Mouse (Mus musculus): ENCODE data around the gene Coa3. TPM values are rescaled to one million over a fixed set of nuclear protein-coding genes. Genes with fewer than 3 reads are reported as not detected.
A peak's percentile ranks its signal among the peaks of the same experiment; 100 is the strongest.

Coa3 gene
- polyA plus RNA-seq, 1 experiment from 2014 or later = 197 TPM

GRCm38 (mm10) chr11:101295191-101295590 is 16.3 kb upstream of the Coa3 start:
- Histone ChIP-seq H3K36me3 (ENCODE audit: control insufficient read depth, insufficient read depth, low read length) (peaks cover 42% of the 10 kb centered on the region), H3K9me3 (ENCODE audit: control insufficient read depth, low read length) (no peaks in the 10 kb centered on the region), H3K4me1 (replicated peaks; ENCODE audit: control insufficient read depth, insufficient read depth, low read length) (peaks cover under 1% of the 10 kb centered on the region; the same call in 1 of the 2 replicates), H3K27me3 (replicated peaks; ENCODE audit: control insufficient read depth, insufficient read depth, low read length) (no peaks in the 10 kb centered on the region), H3K9ac (ENCODE audit: low read depth, low read length) (no peak overlapping the region), H3K27ac (ENCODE audit: low read depth, low read length) (no peak overlapping the region), H3K4me2 (no peak overlapping the region), H3K4me3 (ENCODE audit: low read depth, low read length) (no peak overlapping the region)
- ATAC-seq (replicated peaks; ENCODE audit: low FRiP score) (no peak), DNase-seq (ENCODE audit: low spot score) (no peak)
- 96% methylated on average over 8 of the region's 8 CpGs for WGBS

GRCm38 (mm10) chr11:101291231-101291630 is 12.3 kb upstream of the Coa3 start:
- 98% methylated on average over 8 of the region's 8 CpGs for WGBS
- no peak for ATAC-seq (replicated peaks; ENCODE audit: low FRiP score)
- H3K4me2 ChIP-seq = no peak overlapping the region

DNA sequence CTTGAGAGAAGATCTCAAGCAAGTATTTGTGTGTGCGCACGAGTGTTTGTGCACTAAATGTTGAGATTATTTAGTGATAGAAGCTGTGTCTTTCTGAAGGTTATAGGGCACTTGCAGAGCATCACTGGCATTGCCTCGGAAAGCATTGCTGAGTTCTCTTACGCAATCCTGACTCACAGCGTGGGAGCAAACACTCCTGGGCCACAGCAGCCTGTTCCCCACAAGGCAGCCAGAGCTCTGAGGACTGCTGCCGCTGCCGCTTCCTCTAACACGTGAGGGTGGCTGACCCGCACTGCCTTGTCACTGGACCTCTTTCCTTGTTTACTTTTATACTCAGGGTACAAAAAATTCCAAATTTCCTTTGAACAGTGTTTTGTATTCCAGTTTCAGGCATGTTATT is 8.4 kb upstream of the Coa3 start:
- DNase-seq (ENCODE audit: low spot score) = no peak
- Histone ChIP-seq H3K4me3 (ENCODE audit: low read depth, low read length) (no peak overlapping the region), H3K36me3 (ENCODE audit: control insufficient read depth, insufficient read depth, low read length) (peaks cover 27% of the 10 kb centered on the region), H3K27me3 (replicated peaks; ENCODE audit: control insufficient read depth, insufficient read depth, low read length) (no peaks in the 10 kb centered on the region), H3K4me1 (replicated peaks; ENCODE audit: control insufficient read depth, insufficient read depth, low read length) (0 out of 2 replicates have a peak, but pooled peaks cover 2% of the 10 kb centered on the region), H3K9ac (ENCODE audit: low read depth, low read length) (no peak overlapping the region), H3K4me2 (no peak overlapping the region), H3K9me3 (ENCODE audit: control insufficient read depth, low read length) (no peaks in the 10 kb centered on the region), H3K27ac (ENCODE audit: low read depth, low read length) (no peak overlapping the region)
- 64% methylated on average over 9 of the region's 9 CpGs for WGBS
- ATAC-seq (replicated peaks; ENCODE audit: low FRiP score) = no peak

More at GRCm38 (mm10) chr11:101291231-101291630, 12.3 kb upstream of the Coa3 start:
- DNase-seq (ENCODE audit: low spot score) = no peak
- peaks cover 46% of the 10 kb centered on the region for H3K36me3 ChIP-seq (ENCODE audit: control insufficient read depth, insufficient read depth, low read length)
- no peak overlapping the region for H3K4me3 ChIP-seq (ENCODE audit: low read depth, low read length)
- no peak overlapping the region for H3K9ac ChIP-seq (ENCODE audit: low read depth, low read length)
- H3K27me3 ChIP-seq (replicated peaks; ENCODE audit: control insufficient read depth, insufficient read depth, low read length) = no peaks in the 10 kb centered on the region
- no peak overlapping the region for H3K27ac ChIP-seq (ENCODE audit: low read depth, low read length)
- no peaks in the 10 kb centered on the region for H3K4me1 ChIP-seq (replicated peaks; ENCODE audit: control insufficient read depth, insufficient read depth, low read length)
- no peaks in the 10 kb centered on the region for H3K9me3 ChIP-seq (ENCODE audit: control insufficient read depth, low read length)

GRCm38 (mm10) chr11:101283805-101284204 is 4.9 kb upstream of the Coa3 start:
- H3K27me3 ChIP-seq (replicated peaks; ENCODE audit: control insufficient read depth, insufficient read depth, low read length) = no peaks in the 10 kb centered on the region
- no peaks in the 10 kb centered on the region for H3K9me3 ChIP-seq (ENCODE audit: control insufficient read depth, low read length)
- no peak overlapping the region for H3K27ac ChIP-seq (ENCODE audit: low read depth, low read length)
- DNase-seq (ENCODE audit: low spot score) (no peak), ATAC-seq (replicated peaks; ENCODE audit: low FRiP score) (no peak)
- peaks cover 4% of the 10 kb centered on the region; the same call in 1 of the 2 replicates for H3K36me3 ChIP-seq (ENCODE audit: control insufficient read depth, insufficient read depth, low read length)
- H3K4me3 ChIP-seq (ENCODE audit: low read depth, low read length) = no peak overlapping the region
- no peak overlapping the region for H3K4me2 ChIP-seq
- H3K4me1 ChIP-seq (replicated peaks; ENCODE audit: control insufficient read depth, insufficient read depth, low read length) = 0 out of 2 replicates have a peak, but pooled peaks cover 5% of the 10 kb centered on the region
- WGBS = 76% methylated on average over 4 of the region's 4 CpGs
- H3K9ac ChIP-seq (ENCODE audit: low read depth, low read length) = no peak overlapping the region

GRCm38 (mm10) chr11:101282896-101283295 is 4.0 kb upstream of the Coa3 start:
- DNase-seq (ENCODE audit: low spot score) (no peak), ATAC-seq (replicated peaks; ENCODE audit: low FRiP score) (no peak)
- Histone ChIP-seq H3K9ac (ENCODE audit: low read depth, low read length) (no peak overlapping the region), H3K27me3 (replicated peaks; ENCODE audit: control insufficient read depth, insufficient read depth, low read length) (no peaks in the 10 kb centered on the region), H3K4me2 (no peak overlapping the region), H3K9me3 (ENCODE audit: control insufficient read depth, low read length) (no peaks in the 10 kb centered on the region), H3K4me3 (ENCODE audit: low read depth, low read length) (no peak overlapping the region), H3K27ac (ENCODE audit: low read depth, low read length) (no peak overlapping the region), H3K4me1 (replicated peaks; ENCODE audit: control insufficient read depth, insufficient read depth, low read length) (peaks cover 8% of the 10 kb centered on the region), H3K36me3 (ENCODE audit: control insufficient read depth, insufficient read depth, low read length) (peaks cover 3% of the 10 kb centered on the region; the same call in 1 of the 2 replicates)
- WGBS = 58% methylated on average over 5 of the region's 5 CpGs

- Histone ChIP-seq H3K27ac (ENCODE audit: low read depth, low read length) (no peak overlapping the region), H3K4me3 (ENCODE audit: low read depth, low read length) (no peak overlapping the region), H3K27me3 (replicated peaks; ENCODE audit: control insufficient read depth, insufficient read depth, low read length) (no peaks in the 10 kb centered on the region), H3K4me1 (replicated peaks; ENCODE audit: control insufficient read depth, insufficient read depth, low read length) (peaks cover 16% of the 10 kb centered on the region), H3K36me3 (ENCODE audit: control insufficient read depth, insufficient read depth, low read length) (peaks cover 3% of the 10 kb centered on the region; the same call in 1 of the 2 replicates), H3K9me3 (ENCODE audit: control insufficient read depth, low read length) (no peaks in the 10 kb centered on the region), H3K4me2 (no peak overlapping the region), H3K9ac (ENCODE audit: low read depth, low read length) (no peak overlapping the region)
- 64% methylated on average over 7 of the region's 7 CpGs for WGBS
- DNase-seq (ENCODE audit: low spot score) (no peak), ATAC-seq (replicated peaks; ENCODE audit: low FRiP score) (no peak)
Measured at GRCm38 (mm10) chr11:101280837-101281236, 1.9 kb upstream of the Coa3 start.

GRCm38 (mm10) chr11:101279193-101279569 is 267 bp upstream of the Coa3 start:
- Histone ChIP-seq H3K9me3 (ENCODE audit: control insufficient read depth, low read length) (no peaks in the 10 kb centered on the region), H3K36me3 (ENCODE audit: control insufficient read depth, insufficient read depth, low read length) (peaks cover 3% of the 10 kb centered on the region; the same call in 1 of the 2 replicates), H3K27ac (ENCODE audit: low read depth, low read length) (no peak overlapping the region), H3K4me2 (peak overlapping the region; percentile 83), H3K4me1 (replicated peaks; ENCODE audit: control insufficient read depth, insufficient read depth, low read length) (peaks cover 16% of the 10 kb centered on the region), H3K9ac (ENCODE audit: low read depth, low read length) (peak overlapping the region; percentile 84), H3K27me3 (replicated peaks; ENCODE audit: control insufficient read depth, insufficient read depth, low read length) (no peaks in the 10 kb centered on the region), H3K4me3 (ENCODE audit: low read depth, low read length) (peak overlapping the region; percentile 84)
- 57% methylated on average over 14 of the region's 14 CpGs for WGBS
- ATAC-seq (replicated peaks; ENCODE audit: low FRiP score) = peak; percentile 34
- DNase-seq (ENCODE audit: low spot score) = no peak

DNA sequence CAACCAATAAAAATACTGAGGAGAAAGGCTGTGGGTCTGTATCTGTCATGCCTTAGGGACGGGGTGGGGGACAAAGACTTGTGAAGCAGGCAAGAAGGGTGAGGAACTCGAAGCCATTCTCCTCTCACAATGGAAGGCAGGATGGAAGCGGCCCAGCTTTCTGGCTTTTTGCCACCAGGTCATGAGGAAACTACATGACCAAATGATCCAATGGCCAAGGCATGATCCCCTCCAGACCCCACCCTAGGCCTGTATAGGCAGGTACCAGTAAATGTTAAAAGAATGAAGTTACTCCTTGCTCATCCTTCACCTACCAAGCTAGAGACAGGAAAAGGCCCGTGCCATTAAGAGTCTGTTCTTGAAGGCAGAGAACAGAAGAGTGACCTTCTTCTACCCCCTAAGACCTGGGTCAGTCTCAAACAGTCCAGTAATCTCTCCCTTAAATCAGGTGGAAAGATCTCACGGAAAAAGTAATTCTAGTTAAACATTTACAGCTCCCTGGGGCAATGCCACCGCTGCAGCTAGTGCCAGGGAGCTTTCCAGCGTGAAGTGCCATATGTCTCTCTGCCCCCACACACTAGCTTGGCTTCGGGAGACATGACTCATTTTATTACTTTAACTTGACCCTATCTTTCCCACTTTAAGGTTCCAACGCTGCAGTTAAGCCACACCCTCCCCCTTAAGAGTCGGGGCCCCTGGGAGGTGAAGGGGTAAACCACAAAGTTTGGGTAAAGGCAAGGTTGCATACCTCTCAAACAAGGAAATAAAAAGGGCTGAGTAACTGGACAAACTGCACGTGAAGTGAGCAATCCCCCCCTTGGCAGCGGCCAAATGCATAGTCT is 1.3 kb downstream of the Coa3 start:
- peaks cover 14% of the 10 kb centered on the region for H3K4me1 ChIP-seq (replicated peaks; ENCODE audit: control insufficient read depth, insufficient read depth, low read length)

More for the DNA sequence above, 1.3 kb downstream of the Coa3 start:
- WGBS = 57% methylated on average over 12 of the region's 12 CpGs
- ATAC-seq (replicated peaks; ENCODE audit: low FRiP score) (no peak), DNase-seq (ENCODE audit: low spot score) (no peak)
- Histone ChIP-seq H3K27ac (ENCODE audit: low read depth, low read length) (peak overlapping the region; percentile 40), H3K9me3 (ENCODE audit: control insufficient read depth, low read length) (no peaks in the 10 kb centered on the region), H3K9ac (ENCODE audit: low read depth, low read length) (peak overlapping the region; percentile 84), H3K27me3 (replicated peaks; ENCODE audit: control insufficient read depth, insufficient read depth, low read length) (no peaks in the 10 kb centered on the region), H3K4me2 (peak overlapping the region; percentile 83), H3K36me3 (ENCODE audit: control insufficient read depth, insufficient read depth, low read length) (peaks cover 5% of the 10 kb centered on the region; the same call in 1 of the 2 replicates), H3K4me3 (ENCODE audit: low read depth, low read length) (peak overlapping the region; percentile 84)

Data from liver, embryonic 11.5 days (tissue).